Mouse (Mus musculus): ENCODE data around the gene Pla1a. TPM values are rescaled to one million over a fixed set of nuclear protein-coding genes. Genes with fewer than 3 reads are reported as not detected.

Pla1a gene
- polyA plus RNA-seq, 1 experiment, result 26.8 TPM

DNA sequence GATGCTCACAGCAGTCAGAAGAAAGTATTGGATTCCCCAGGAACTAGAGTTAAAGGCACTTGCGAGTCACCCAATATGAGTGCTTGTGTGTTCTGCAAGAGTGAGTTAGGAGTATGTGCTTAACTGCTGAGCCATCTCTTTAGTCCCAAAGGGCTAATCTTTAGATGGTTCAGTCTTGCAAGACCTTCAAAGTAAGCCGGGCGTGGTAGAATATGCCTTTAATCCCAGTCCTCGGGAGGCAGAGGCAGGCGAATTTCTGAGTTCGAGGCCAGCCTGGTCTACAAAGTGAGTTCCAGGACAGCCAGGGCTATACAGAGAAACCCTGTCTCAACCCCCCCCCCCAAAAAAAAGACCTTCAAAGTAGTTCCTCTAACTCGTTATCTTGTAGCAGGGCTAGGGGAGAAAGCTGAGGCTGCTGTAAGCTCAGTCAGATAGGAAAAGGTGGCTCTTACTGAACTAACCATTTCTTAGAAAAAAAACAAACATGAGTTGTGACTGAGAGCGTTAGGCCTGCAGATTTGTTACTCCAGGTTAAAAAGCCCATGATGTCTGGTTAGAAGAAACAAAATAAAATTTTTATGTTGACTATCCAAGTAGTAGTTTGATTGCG, 41.8 kb upstream of the Pla1a start:
- Histone ChIP-seq H3K27me3 (replicated peaks; ENCODE audit: control insufficient read depth, insufficient read depth, low read length) (no peaks in the 10 kb centered on the region), H3K4me3 (ENCODE audit: insufficient read depth, low read depth, low read length) (no peak overlapping the region), H3K27ac (ENCODE audit: insufficient read depth, low read depth, low read length) (no peak overlapping the region), H3K4me1 (ENCODE audit: control insufficient read depth, insufficient read depth, low read length) (0 out of 2 replicates have a peak, but pooled peaks cover 3% of the 10 kb centered on the region), H3K36me3 (ENCODE audit: control insufficient read depth, insufficient read depth, low read length) (no peaks in the 10 kb centered on the region)
- no peak for DNase-seq
- 77% methylated on average over 9 of the region's 9 CpGs for WGBS
- no peak for TF ChIP-seq CTCF (conservative IDR thresholded peaks at IDR 0.05; ENCODE audit: insufficient read depth, insufficient read length, low read depth, low read length)
- no peak for TF ChIP-seq POLR2A (IDR thresholded peaks at IDR 0.05; ENCODE audit: low read depth, low read length)

DNA sequence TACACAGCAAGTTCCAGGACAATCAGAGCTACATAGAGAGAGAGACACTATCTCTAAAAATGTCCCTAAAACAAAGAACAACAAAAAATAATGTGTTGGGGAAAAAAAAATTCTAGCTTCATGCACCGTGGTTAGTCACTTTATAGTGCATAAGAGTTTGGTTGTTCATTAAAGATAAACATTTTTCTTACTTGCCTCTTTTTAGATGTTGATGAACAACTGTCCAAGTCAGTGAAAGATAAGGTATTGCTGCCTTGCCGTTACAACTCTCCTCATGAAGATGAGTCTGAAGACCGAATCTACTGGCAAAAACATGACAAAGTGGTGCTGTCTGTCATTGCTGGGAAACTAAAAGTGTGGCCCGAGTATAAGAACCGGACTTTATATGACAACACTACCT, 40.7 kb upstream of the Pla1a start:
- Histone ChIP-seq H3K4me3 (ENCODE audit: insufficient read depth, low read depth, low read length) (no peak overlapping the region), H3K27me3 (replicated peaks; ENCODE audit: control insufficient read depth, insufficient read depth, low read length) (no peaks in the 10 kb centered on the region), H3K27ac (ENCODE audit: insufficient read depth, low read depth, low read length) (no peak overlapping the region), H3K36me3 (ENCODE audit: control insufficient read depth, insufficient read depth, low read length) (no peaks in the 10 kb centered on the region), H3K4me1 (ENCODE audit: control insufficient read depth, insufficient read depth, low read length) (0 out of 2 replicates have a peak, but pooled peaks cover 3% of the 10 kb centered on the region)
- DNase-seq, result no peak
- TF ChIP-seq POLR2A (IDR thresholded peaks at IDR 0.05; ENCODE audit: low read depth, low read length) (no peak), CTCF (conservative IDR thresholded peaks at IDR 0.05; ENCODE audit: insufficient read depth, insufficient read length, low read depth, low read length) (no peak)
- 90% methylated on average over 5 of the region's 5 CpGs for WGBS

DNA sequence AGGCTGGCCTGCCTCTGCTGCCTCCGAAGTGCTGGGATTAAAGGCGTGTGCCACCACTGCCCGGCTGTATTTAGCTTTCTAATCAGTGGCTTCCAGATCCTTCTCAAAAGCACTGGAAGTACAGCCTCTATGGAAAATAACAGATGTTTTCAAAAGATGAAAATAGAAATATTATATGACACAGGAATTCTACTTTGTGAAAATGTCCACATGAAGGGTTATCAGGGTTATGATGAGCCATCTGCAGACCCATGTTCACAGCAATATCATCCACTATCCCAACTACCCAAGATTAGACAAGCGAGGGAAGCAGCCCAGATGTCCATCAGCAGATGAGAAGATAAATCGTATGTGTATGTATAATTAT, 39.5 kb upstream of the Pla1a start:
- Histone ChIP-seq H3K27ac (ENCODE audit: insufficient read depth, low read depth, low read length) (no peak overlapping the region), H3K4me1 (ENCODE audit: control insufficient read depth, insufficient read depth, low read length) (0 out of 2 replicates have a peak, but pooled peaks cover 3% of the 10 kb centered on the region), H3K27me3 (replicated peaks; ENCODE audit: control insufficient read depth, insufficient read depth, low read length) (no peaks in the 10 kb centered on the region), H3K4me3 (ENCODE audit: insufficient read depth, low read depth, low read length) (no peak overlapping the region), H3K36me3 (ENCODE audit: control insufficient read depth, insufficient read depth, low read length) (no peaks in the 10 kb centered on the region)
- 92% methylated on average over 5 of the region's 5 CpGs for WGBS
- no peak for DNase-seq
- TF ChIP-seq CTCF (conservative IDR thresholded peaks at IDR 0.05; ENCODE audit: insufficient read depth, insufficient read length, low read depth, low read length), result no peak
- no peak for TF ChIP-seq POLR2A (IDR thresholded peaks at IDR 0.05; ENCODE audit: low read depth, low read length)

DNA sequence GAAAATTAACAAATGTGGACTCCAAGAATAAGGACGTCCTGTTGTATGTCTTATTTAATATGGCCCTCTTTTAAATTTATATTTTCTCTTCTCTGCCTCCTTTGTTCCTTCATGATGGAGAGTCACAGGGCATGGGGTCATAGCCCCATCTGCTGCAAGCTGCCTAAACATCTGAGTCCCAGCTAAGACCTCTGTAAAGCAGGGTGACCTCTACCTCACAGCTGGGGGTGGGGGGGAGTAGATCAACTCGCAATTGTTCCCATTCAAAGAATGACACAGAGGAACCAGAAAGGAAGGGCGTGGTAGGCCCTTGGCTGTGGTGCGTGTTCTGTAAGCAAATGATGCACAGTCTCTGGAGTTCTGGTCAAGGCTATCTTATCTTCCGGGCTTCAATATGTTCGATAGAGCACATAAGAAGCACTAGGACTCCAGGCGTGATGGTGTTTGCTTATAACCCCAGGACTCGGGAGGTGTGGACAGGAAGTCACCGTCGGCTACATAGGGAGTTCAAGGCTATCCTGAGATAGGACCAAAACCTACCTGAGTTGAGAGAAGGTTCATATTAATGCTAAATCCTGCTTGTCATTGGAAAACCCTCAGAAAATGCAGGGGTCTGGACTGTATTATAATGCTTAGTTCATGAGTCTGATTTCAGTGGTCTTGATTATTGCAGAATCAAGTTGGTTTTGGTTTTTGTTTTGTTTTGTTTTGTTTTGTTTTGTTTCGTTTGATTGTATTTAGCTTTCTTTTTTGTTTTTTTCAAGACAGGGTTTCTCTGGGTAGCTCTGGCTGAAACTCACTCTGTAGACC, 39.0 kb upstream of the Pla1a start:
- 0 out of 2 replicates have a peak, but pooled peaks cover 3% of the 10 kb centered on the region for H3K4me1 ChIP-seq (ENCODE audit: control insufficient read depth, insufficient read depth, low read length)
- no peaks in the 10 kb centered on the region for H3K27me3 ChIP-seq (replicated peaks; ENCODE audit: control insufficient read depth, insufficient read depth, low read length)
- DNase-seq, result no peak
- H3K27ac ChIP-seq (ENCODE audit: insufficient read depth, low read depth, low read length), result no peak overlapping the region
- no peak overlapping the region for H3K4me3 ChIP-seq (ENCODE audit: insufficient read depth, low read depth, low read length)
- no peaks in the 10 kb centered on the region for H3K36me3 ChIP-seq (ENCODE audit: control insufficient read depth, insufficient read depth, low read length)
- 83% methylated on average over 11 of the region's 11 CpGs for WGBS
- TF ChIP-seq CTCF (conservative IDR thresholded peaks at IDR 0.05; ENCODE audit: insufficient read depth, insufficient read length, low read depth, low read length) (no peak), POLR2A (IDR thresholded peaks at IDR 0.05; ENCODE audit: low read depth, low read length) (no peak)

DNA sequence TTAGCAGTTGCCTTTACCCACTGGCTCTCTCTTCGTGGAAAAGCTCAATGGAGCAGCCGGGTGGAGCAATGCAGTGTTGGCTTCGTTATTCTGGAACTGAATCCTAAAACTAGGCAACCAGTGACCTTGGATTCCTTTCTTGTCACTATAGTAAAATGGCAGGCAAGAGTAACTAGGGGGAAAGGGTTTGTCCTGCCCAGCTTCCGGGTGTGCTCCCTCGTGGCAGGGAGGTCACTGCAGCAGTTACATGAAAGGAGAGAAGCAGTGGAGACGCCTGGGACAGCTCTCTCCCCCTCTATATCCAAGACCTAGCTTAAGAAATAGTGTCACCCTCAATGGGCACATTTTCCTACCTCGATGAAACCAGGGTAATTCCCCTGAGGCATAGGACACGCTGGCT, 36.5 kb upstream of the Pla1a start:
- Histone ChIP-seq H3K4me3 (ENCODE audit: insufficient read depth, low read depth, low read length) (no peak overlapping the region), H3K27me3 (replicated peaks; ENCODE audit: control insufficient read depth, insufficient read depth, low read length) (no peaks in the 10 kb centered on the region), H3K27ac (ENCODE audit: insufficient read depth, low read depth, low read length) (no peak overlapping the region), H3K4me1 (ENCODE audit: control insufficient read depth, insufficient read depth, low read length) (no peaks in the 10 kb centered on the region), H3K36me3 (ENCODE audit: control insufficient read depth, insufficient read depth, low read length) (no peaks in the 10 kb centered on the region)
- no peak for DNase-seq
- no peak for TF ChIP-seq CTCF (conservative IDR thresholded peaks at IDR 0.05; ENCODE audit: insufficient read depth, insufficient read length, low read depth, low read length)
- TF ChIP-seq POLR2A (IDR thresholded peaks at IDR 0.05; ENCODE audit: low read depth, low read length), result no peak
- 75% methylated on average over 8 of the region's 8 CpGs for WGBS

DNA sequence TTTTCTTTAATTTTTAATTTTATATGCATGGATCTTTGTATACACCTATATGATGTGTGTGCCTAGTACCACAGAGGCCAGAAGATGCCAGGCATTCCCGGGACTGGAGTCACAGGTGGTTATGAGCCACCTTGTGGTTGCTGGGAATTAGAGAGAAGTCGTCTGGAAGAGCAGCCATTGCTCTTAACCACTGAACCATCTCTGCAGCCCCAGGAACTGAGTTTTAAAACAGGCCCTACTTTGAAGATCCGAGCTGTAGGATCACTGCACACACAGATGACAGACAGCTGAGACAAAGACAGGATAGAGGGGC, 35.7 kb upstream of the Pla1a start:
- H3K27me3 ChIP-seq (replicated peaks; ENCODE audit: control insufficient read depth, insufficient read depth, low read length), result no peaks in the 10 kb centered on the region
- H3K4me3 ChIP-seq (ENCODE audit: insufficient read depth, low read depth, low read length), result no peak overlapping the region
- no peak overlapping the region for H3K27ac ChIP-seq (ENCODE audit: insufficient read depth, low read depth, low read length)
- TF ChIP-seq POLR2A (IDR thresholded peaks at IDR 0.05; ENCODE audit: low read depth, low read length), result no peak
- peak; percentile 46 for TF ChIP-seq CTCF (conservative IDR thresholded peaks at IDR 0.05; ENCODE audit: insufficient read depth, insufficient read length, low read depth, low read length)
- no peaks in the 10 kb centered on the region for H3K36me3 ChIP-seq (ENCODE audit: control insufficient read depth, insufficient read depth, low read length)
- 29% methylated on average over 3 of the region's 3 CpGs for WGBS
- peak; percentile 43 for DNase-seq
- no peaks in the 10 kb centered on the region for H3K4me1 ChIP-seq (ENCODE audit: control insufficient read depth, insufficient read depth, low read length)

- no peak for TF ChIP-seq POLR2A (IDR thresholded peaks at IDR 0.05; ENCODE audit: low read depth, low read length)
- no peak for TF ChIP-seq CTCF (conservative IDR thresholded peaks at IDR 0.05; ENCODE audit: insufficient read depth, insufficient read length, low read depth, low read length)
- H3K4me1 ChIP-seq (ENCODE audit: control insufficient read depth, insufficient read depth, low read length), result no peaks in the 10 kb centered on the region
- H3K4me3 ChIP-seq (ENCODE audit: insufficient read depth, low read depth, low read length), result no peak overlapping the region
- 61% methylated on average over 8 of the region's 8 CpGs for WGBS
- H3K27ac ChIP-seq (ENCODE audit: insufficient read depth, low read depth, low read length), result no peak overlapping the region
- no peaks in the 10 kb centered on the region for H3K36me3 ChIP-seq (ENCODE audit: control insufficient read depth, insufficient read depth, low read length)
- H3K27me3 ChIP-seq (replicated peaks; ENCODE audit: control insufficient read depth, insufficient read depth, low read length), result no peaks in the 10 kb centered on the region
- DNase-seq, result peak; percentile 35
These were observed 35.2 kb upstream of the Pla1a start for GRCm38 (mm10) chr16:38467917-38468705.
